Mouse (Mus musculus): ENCODE results near the gene Gjc1. TPM values are rescaled to one million over a fixed set of nuclear protein-coding genes. Genes with fewer than 3 reads are reported as not detected.

The Gjc1 gene
- total RNA-seq, 2 experiments from 2014 or later = 6.0 to 7.5 TPM

DNA sequence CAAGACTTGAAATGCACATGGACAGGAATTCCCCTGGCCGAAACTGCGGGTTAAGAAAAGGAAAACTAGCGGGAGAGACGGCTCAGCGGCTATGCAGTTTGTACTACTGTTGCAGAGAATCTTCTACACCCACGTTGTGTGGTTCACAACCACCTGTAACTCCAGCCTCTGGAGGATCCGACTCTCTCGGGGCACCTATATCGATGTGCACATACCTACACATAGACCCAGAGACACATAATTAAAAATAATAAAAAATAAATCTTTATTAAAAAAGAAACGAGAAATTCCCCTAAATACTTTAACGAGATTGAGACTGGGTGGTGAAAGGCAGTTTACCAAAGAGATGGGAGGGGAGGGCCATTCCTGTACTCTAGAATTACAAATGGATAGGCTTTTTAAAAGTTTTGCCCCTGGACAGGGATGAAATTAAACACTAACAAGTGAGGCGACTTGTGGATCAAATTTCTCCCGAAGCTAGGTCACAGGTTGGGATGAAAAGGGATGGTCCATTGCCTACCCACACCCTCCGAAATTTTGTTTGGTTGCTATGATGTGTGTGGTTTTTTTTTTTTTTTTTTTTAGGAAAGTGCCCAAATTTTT is 384 bp upstream of the Gjc1 start:
- DNase-seq (ENCODE audit: low spot score in 2 of 2) = no peak
- intact Hi-C loops (cut with DNase I) = loop anchor here (5.0 kb wide), 1 partner anchor 43 kb away; no protein-coding TSS in a partner anchor

- intact Hi-C loops (cut with DNase I) = loop anchor here (5.0 kb wide), 1 partner anchor 41 kb away; no protein-coding TSS in a partner anchor
- peak in 1 of 2 experiments; percentile 12 for DNase-seq (ENCODE audit: low spot score in 2 of 2)
Measured at GRCm38 (mm10) chr11:102818121-102819020, 1.1 kb downstream of the Gjc1 start.

DNA sequence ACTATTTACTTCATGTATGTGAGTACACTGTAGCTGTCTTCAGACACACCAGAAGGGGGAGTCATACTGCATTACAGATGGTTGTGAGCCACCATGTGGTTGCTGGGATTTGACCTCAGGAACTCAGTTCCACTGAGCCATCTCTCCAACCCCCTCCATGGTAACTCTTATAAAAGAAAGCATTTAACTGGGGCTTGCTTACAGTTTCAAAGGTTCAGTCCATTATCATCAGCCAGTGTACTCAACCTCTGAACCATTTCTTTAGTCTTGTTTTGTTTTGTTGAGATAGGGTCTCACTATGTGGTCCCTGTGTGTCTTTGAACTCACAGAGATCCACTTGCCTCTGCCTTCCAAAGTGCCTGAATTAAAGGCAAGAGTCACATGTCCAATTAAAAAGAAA is 4.6 kb downstream of the Gjc1 start:
- intact Hi-C loops (cut with DNase I) = loop anchor here (5.0 kb wide), 1 partner anchor 38 kb away; no protein-coding TSS in a partner anchor
- no peak for DNase-seq (ENCODE audit: low spot score in 2 of 2)

- intact Hi-C loops (cut with DNase I) = no loop called here
Measured at GRCm38 (mm10) chr11:102810721-102811485, 8.6 kb downstream of the Gjc1 start.

GRCm38 (mm10) chr11:102808246-102808645 is 11.3 kb downstream of the Gjc1 start:
- intact Hi-C loops (cut with DNase I) = no loop called here
- no peak for DNase-seq (ENCODE audit: low spot score in 2 of 2)

More at GRCm38 (mm10) chr11:102810721-102811485, 8.6 kb downstream of the Gjc1 start:
- no peak for DNase-seq (ENCODE audit: low spot score in 2 of 2)

- no peak for DNase-seq (ENCODE audit: low spot score in 2 of 2)
- intact Hi-C loops (cut with DNase I) = no loop called here
Measured at GRCm38 (mm10) chr11:102803453-102803852, 16.0 kb downstream of the Gjc1 start.

DNA sequence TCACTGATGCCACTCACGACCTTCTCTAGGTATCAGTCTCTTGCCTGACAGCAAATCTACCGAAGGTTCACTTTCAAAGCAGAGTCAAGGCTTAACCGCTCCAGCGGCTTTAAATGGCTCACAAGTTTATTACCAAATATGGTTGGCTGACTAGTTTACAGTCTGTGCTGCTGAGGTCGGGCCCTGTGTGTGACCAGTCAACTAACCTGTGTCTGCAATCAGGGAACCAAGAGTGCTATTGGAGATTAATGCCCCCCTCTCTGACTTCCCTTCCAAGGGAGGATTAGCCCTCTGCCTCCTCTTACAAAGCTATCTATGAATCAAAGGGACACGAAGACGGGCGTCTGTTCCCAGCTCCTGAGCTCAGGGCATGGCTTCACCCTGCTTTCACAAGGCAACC is 25.3 kb downstream of the Gjc1 start:
- intact Hi-C loops (cut with DNase I) = no loop called here

GRCm38 (mm10) chr11:102791682-102792445 is 27.6 kb downstream of the Gjc1 start:
- DNase-seq (ENCODE audit: low spot score in 2 of 2) = no peak

More for the DNA sequence above, 25.3 kb downstream of the Gjc1 start:
- DNase-seq (ENCODE audit: low spot score in 2 of 2) = no peak

GRCm38 (mm10) chr11:102787688-102788177 is 31.8 kb downstream of the Gjc1 start:
- no peak for DNase-seq (ENCODE audit: low spot score in 2 of 2)
- intact Hi-C loops (cut with DNase I) = no loop called here

More at GRCm38 (mm10) chr11:102791682-102792445, 27.6 kb downstream of the Gjc1 start:
- intact Hi-C loops (cut with DNase I) = no loop called here

- intact Hi-C loops (cut with DNase I) = no loop called here
- DNase-seq (ENCODE audit: low spot score in 2 of 2) = no peak
Measured at GRCm38 (mm10) chr11:102783443-102783842, 36.1 kb downstream of the Gjc1 start.

GRCm38 (mm10) chr11:102781523-102781922 is 38.0 kb downstream of the Gjc1 start:
- DNase-seq (ENCODE audit: low spot score in 2 of 2) = no peak
- intact Hi-C loops (cut with DNase I) = no loop called here

GRCm38 (mm10) chr11:102780986-102781351 is 38.5 kb downstream of the Gjc1 start:
- DNase-seq (ENCODE audit: low spot score in 2 of 2) = no peak
- intact Hi-C loops (cut with DNase I) = no loop called here

- DNase-seq (ENCODE audit: low spot score in 2 of 2) = no peak
- intact Hi-C loops (cut with DNase I) = no loop called here
Measured at GRCm38 (mm10) chr11:102780271-102780985, 39.1 kb downstream of the Gjc1 start.

- intact Hi-C loops (cut with DNase I) = loop anchor here (5.0 to 10.0 kb wide), 2 partner anchors 37 to 215 kb away; partner anchors contain the start of gene Gjc1
- no peak for DNase-seq (ENCODE audit: low spot score in 2 of 2)
Measured at GRCm38 (mm10) chr11:102779824-102780223, 39.7 kb downstream of the Gjc1 start.

DNA sequence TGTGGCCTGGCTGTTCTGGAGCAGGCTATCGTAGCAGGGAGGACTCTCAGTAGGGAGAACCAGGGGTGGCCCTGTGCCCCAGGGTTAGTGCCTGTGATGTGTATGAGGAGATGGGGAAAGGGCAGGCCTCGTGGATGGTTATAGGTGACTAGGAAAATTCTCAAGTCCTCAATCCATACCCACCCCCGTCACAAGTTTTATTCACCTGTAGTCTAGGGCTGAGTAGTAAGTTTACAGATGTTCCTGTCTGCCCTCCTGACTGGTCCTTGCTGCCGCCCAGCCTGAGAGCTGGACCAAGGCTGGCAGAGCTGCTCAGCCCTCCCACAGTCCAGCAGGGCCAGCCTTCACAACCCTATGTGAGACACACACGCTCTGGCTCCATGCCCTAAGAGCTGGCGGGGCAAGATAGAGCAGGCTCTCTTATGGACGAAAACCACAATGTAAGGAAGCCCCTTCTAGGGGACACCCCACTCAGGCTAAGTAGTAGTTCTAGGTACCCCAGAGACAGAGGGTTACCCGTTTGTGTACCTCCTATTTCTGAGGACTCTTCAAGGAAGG is 40.3 kb downstream of the Gjc1 start:
- DNase-seq (ENCODE audit: low spot score in 2 of 2) = no peak

DNA sequence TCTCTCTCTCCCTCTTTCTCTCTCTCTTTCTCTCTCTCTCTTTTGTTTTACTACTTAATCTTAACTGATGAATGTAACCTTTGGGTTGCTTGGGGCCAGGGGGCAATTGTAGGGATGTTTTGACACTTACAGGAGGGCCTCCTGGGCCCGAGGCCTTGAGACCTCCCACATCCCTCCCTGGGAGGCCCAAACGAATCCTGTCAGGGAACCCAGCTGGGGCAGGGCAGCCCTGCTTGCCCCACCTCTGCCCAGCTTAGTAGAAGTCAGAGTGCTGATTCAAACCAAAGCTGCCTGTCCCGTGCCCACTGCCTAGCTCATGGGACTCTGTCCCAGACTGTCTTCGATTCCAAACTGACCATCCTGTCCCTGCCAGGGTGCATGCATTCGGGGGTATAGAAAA is 40.9 kb downstream of the Gjc1 start:
- no peak for DNase-seq (ENCODE audit: low spot score in 2 of 2)
- intact Hi-C loops (cut with DNase I) = loop anchor here (5.0 to 10.0 kb wide), 2 partner anchors 39 to 216 kb away; partner anchors contain the start of gene Gjc1

More for the DNA sequence above, 40.3 kb downstream of the Gjc1 start:
- intact Hi-C loops (cut with DNase I) = loop anchor here (5.0 to 10.0 kb wide), 2 partner anchors 38 to 216 kb away; partner anchors contain the start of gene Gjc1

GRCm38 (mm10) chr11:102778165-102778564 is 41.3 kb downstream of the Gjc1 start:
- intact Hi-C loops (cut with DNase I) = loop anchor here (5.0 to 10.0 kb wide), 2 partner anchors 39 to 217 kb away; partner anchors contain the start of gene Gjc1
- DNase-seq (ENCODE audit: low spot score in 2 of 2) = no peak

GRCm38 (mm10) chr11:102777598-102777997 is 41.9 kb downstream of the Gjc1 start:
- intact Hi-C loops (cut with DNase I) = loop anchor here (5.0 to 10.0 kb wide), 2 partner anchors 40 to 217 kb away; partner anchors contain the start of gene Gjc1
- peak; percentile 63 to 74 for DNase-seq (ENCODE audit: low spot score in 2 of 2)
